Mouse (Mus musculus) embryo, embryonic 10 days (tissue): ENCODE measurements around the gene Timm8b.

Experiments
- DNase-seq: peaks from one replicate; pipeline ENCODE4 v3.0.0-alpha.2; 2015; ENCODE audit warnings: low spot score

Timm8b gene

GRCm38 (mm10) chr9:50603189-50603997 lies at the start of gene Timm8b, which contains the start of gene Sdhd:
Gene Timm8b, plus strand, starts transcription at chr9:50603910.
Gene Sdhd, minus strand, starts transcription at chr9:50603812.
- DNase-seq, result peak; percentile 98

GRCm38 (mm10) chr9:50554241-50555093 lies 49.2 kb upstream of the Timm8b start, which contains the start of gene Il18:
Gene Il18, plus strand, starts transcription at chr9:50554827.
- peak; percentile 62 for DNase-seq

- no peak for DNase-seq
These were observed 48.6 kb upstream of the Timm8b start, which contains the start of gene Bco2 for GRCm38 (mm10) chr9:50555094-50555446. Gene Bco2, minus strand, starts transcription at chr9:50555181.

GRCm38 (mm10) chr9:50561145-50561917 lies 42.4 kb upstream of the Timm8b start, which contains the start of gene Tex12:
Gene Tex12, minus strand, starts transcription at chr9:50561325.
- DNase-seq, result no peak

- no peak for DNase-seq
These were observed 41.8 kb upstream of the Timm8b start for GRCm38 (mm10) chr9:50561918-50562360.

- DNase-seq, result no peak
These were observed 38.5 kb upstream of the Timm8b start for GRCm38 (mm10) chr9:50565173-50565572.

GRCm38 (mm10) chr9:50565940-50566339 lies 37.8 kb upstream of the Timm8b start:
- DNase-seq, result no peak

- DNase-seq, result no peak
These were observed 36.3 kb upstream of the Timm8b start for GRCm38 (mm10) chr9:50567372-50567771.

- no peak for DNase-seq
These were observed 35.8 kb upstream of the Timm8b start for GRCm38 (mm10) chr9:50567881-50568280.

GRCm38 (mm10) chr9:50569599-50570525 lies 33.8 kb upstream of the Timm8b start:
- no peak for DNase-seq

GRCm38 (mm10) chr9:50580370-50580769 lies 23.3 kb upstream of the Timm8b start:
- no peak for DNase-seq

- no peak for DNase-seq
These were observed 18.4 kb upstream of the Timm8b start for GRCm38 (mm10) chr9:50585145-50585818.

- DNase-seq, result no peak
These were observed 16.8 kb upstream of the Timm8b start for GRCm38 (mm10) chr9:50586955-50587354.

GRCm38 (mm10) chr9:50590856-50591518 lies 12.7 kb upstream of the Timm8b start:
- DNase-seq, result no peak

- DNase-seq, result no peak
These were observed 10.8 kb upstream of the Timm8b start for GRCm38 (mm10) chr9:50592955-50593354.

- DNase-seq, result peak; percentile 42
These were observed 10.2 kb upstream of the Timm8b start for GRCm38 (mm10) chr9:50593544-50593943.

- no peak for DNase-seq
These were observed 8.8 kb upstream of the Timm8b start for GRCm38 (mm10) chr9:50594794-50595417.

- no peak for DNase-seq
These were observed 6.7 kb upstream of the Timm8b start for GRCm38 (mm10) chr9:50596973-50597372.

- DNase-seq, result no peak
These were observed 2.2 kb upstream of the Timm8b start for GRCm38 (mm10) chr9:50601536-50601935.
